Mouse (Mus musculus) cerebellum, adult (tissue): ENCODE results near the gene Kirrel.

ENCODE experiments used
- ATAC-seq: cut with Nextera tagmentation; 2 replicates; pipeline ENCODE4 v1.9.2; 2017; ENCODE audit warnings: mild to moderate bottlenecking, moderate library complexity, mixed read lengths; ENCODE audit not compliant: insufficient number of reproducible peaks, low FRiP score, low TSS enrichment

The Kirrel gene

GRCm38 (mm10) chr3:87093718-87094117, 80.8 kb downstream of the Kirrel start:
- no peak for ATAC-seq

DNA sequence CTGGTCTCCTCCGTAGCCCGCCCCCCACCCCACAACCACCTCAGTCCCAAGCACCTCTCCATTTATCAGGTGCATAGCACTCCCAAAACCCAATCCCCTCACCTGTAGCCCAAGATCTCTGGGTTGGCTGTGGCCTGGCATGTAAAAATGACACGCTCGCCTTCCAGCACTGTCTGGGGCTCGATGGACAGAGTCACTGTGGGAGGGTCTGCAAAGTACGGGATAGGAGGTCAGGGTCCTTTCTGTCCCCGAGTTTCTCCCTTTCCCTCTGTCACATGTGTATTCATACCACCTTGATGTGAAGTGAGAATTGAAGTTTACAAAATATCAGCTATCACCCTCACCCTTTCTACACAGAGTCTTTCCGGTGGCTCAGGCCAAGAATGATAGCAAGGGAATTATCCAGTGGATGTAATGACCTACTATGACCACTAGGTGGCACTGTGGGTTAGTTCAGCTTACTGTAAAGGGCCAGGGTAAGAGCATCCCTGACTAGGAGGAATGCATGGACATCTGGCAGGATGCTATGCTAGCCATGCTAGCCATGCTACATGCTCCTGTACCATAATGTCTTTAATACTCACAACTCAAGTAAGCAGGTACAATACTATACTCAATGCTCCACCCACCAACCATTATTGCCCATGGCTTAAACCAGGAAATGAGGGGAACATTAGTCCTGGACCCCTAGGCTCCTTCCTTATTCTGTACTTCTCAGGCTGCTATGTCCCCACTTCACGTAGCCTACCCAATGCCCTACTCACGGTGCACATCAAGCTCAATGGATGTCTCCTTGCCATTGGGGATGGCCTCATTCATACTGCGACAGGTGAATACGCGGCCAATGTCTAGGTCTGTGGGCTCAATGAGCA, 84.6 kb downstream of the Kirrel start:
- ATAC-seq: peak; percentile 47

- no peak for ATAC-seq
These were observed 87.4 kb downstream of the Kirrel start for GRCm38 (mm10) chr3:87087146-87087545.

GRCm38 (mm10) chr3:87082235-87082634, 92.3 kb downstream of the Kirrel start:
- no peak for ATAC-seq

- ATAC-seq: no peak
These were observed 94.8 kb downstream of the Kirrel start for GRCm38 (mm10) chr3:87079751-87080150.

DNA sequence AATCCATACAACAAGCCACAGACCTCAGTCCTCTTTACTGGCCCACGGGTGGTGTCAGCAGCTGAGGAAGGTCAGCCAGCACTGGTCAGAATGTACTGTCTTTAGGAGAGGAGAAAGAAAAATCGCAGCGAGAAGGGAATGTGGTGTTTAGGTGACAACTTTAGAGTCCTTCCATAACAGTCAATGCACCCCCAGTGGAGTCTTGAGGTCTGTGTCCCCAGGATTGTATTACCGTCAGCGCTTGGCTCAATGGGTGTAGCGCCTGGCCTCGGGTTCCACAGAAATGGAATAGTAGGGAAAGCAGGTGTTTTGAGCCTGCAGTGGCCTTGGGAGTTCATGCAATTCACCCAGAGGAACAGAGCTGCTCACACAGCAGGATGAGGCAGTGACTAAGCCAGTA, 95.2 kb downstream of the Kirrel start:
- ATAC-seq: no peak

DNA sequence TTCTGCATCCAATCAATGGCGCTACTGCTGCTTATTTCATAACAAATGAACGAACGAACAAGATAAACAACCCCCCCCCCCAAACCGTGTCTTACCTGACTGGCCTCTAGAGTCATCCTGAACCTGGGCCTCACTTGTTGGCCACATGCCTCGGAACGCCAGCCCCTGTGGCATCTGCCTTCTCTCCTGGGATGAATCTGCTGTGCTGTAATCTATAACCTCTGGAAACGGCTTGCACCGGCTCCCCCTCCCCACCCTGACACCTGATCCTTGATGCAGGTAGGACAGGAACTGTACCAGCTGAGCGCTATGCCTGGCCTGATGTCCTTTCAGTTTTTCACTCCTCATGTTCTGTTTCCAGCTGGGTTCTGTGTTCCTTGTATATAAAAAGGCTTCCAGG, 96.9 kb downstream of the Kirrel start:
- ATAC-seq: no peak

DNA sequence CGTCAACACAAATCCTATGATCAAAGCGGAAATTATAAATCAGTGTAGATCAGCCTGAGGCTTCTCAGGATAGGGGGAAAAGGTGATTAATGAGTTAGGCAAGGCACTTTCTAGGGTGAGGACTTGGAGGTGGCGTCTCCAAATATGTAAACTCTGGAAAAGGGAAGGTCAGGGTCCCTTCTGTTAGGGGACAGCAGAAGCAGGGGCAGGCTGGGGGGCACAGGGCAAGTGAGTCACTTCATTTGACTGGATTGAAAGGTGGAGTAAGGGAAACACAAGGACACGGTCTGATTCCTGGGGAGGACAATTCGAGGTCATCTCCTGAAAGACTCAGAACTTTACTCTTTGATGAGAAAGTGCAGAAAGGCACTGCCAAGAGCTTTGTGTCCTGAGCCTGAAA, 97.6 kb downstream of the Kirrel start:
- ATAC-seq: no peak

DNA sequence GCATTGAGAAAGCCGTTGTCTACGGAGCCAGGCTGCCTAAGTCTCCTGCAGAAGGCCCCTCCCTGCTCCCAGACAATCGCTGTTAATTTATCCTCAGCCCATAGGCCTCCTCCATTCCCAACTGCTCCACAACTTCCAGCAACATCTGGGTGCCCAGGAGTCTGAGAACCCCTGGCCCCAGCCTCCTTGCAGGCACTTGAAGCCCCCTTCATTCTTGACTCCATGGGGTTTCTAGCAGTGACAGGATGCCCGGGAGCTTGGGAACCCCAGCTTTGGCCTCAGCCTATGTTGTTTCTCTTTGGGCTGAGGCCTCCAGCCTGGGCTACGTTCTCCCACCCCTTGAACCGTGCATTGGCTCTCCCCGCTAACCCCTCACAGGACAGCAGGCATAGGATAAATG, 98.4 kb downstream of the Kirrel start:
- ATAC-seq: no peak

- no peak for ATAC-seq
These were observed 101.7 kb downstream of the Kirrel start for GRCm38 (mm10) chr3:87072612-87073515.

DNA sequence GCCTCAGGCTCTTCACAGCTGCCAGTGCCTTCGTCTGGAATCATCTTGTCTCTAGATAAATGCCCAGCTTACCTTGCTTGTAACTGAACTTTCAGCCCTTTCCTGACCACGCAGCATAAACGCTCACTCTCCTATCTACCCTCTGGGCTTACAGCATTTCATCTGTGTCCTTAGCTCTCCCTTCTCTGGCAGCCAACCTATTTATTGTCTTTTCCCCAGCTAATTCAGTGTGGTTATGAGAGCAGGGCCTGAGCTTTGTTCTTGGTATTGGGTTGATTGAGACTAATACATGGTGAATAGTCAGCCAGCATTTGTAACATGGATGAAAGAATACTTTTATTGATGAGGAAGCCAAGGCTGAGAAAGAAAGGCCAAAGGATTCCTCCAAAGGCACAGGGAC, 102.4 kb downstream of the Kirrel start:
- no peak for ATAC-seq

DNA sequence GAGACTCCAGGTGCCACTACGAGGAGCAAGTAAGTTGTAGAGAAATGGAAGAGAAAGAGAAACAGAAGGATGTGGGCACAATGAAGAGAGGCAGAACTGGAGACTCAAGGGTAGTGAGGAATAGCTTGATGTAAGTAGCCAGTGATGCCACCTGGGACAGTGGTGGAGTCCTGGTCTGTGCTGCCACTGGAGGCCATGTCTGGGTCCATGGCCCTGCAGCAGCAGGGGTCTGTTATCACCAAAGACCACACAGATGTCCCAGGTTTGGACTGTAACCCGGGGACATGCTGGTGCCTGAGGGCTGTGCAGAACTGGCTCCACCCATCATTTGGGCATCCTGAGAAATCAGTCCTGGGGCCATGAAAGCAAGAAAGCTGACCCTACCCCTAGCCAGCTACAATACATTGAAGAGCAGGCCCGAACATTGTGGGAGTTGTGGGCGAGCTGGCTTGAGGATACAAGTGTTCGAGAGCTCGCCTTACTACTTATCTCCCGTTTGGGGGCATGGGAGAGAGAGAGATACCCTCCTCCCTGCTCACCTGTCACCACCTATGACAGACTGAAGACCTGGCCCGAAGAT, 107.1 kb downstream of the Kirrel start:
- no peak for ATAC-seq

DNA sequence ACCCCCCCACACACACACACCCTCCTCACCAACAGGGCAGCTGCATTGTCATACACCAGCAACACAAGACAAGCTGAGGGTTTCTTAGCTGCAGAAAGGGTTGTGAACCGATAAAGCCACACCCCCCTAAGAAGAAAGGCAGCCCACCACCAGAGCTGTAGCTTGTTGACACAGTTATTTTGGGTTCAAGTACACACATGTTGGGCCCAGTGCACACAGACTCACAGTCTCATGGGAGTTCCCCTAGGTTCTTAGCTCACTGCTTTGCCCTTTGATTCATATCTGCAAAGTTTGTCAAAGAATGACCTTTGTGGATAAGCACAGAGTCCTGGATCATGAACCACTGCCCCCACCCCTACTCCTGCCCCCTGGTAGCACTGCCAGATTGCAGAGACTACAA, 120.6 kb downstream of the Kirrel start:
- ATAC-seq: no peak

DNA sequence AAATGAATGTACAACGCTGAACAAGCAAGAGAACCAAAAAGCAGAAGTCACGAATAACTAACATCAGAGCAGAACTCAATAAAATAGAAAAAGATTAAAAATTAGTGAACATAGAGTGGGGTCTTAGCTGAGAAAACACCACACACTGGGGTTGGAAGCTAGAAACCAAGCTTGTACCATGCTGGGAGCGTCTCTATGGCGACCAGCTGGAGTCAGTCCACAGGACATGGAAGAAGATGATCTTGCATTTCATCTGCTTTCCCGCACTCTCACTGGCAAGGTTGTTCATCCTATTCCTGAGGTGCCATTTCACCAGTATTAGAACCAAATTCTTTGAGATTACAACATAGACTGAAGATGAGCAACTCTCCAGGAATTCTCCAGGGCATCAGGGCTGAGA, 126.7 kb downstream of the Kirrel start:
- no peak for ATAC-seq

- no peak for ATAC-seq
These were observed 132.8 kb downstream of the Kirrel start for GRCm38 (mm10) chr3:87041733-87042132.

- no peak for ATAC-seq
These were observed 136.0 kb downstream of the Kirrel start for GRCm38 (mm10) chr3:87038500-87038899.

DNA sequence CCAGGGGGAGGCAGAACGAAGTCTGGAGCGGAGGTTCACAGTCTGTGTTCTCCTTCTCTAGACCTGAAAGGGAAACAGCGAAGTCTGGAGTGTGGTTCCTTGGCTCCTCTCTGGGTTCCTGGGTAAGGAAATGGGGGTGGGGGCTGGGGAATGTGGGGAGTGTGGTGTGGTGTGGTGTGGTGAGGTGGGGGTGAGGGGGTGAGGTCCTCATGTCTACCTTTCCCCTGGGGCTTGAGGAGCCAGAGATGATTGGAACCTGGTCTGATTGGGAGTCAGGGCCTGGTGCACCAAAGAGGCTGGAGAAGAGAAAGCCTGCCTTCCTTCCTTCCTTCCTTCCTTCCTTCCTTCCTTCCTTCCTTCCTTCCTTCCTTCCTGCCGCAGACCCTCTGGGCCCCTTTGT, 140.5 kb downstream of the Kirrel start:
- ATAC-seq: no peak

- 0 out of 2 replicates have a peak, but pooled peaks have one; percentile 42 for ATAC-seq
These were observed 141.2 kb downstream of the Kirrel start for GRCm38 (mm10) chr3:87033357-87033756.

DNA sequence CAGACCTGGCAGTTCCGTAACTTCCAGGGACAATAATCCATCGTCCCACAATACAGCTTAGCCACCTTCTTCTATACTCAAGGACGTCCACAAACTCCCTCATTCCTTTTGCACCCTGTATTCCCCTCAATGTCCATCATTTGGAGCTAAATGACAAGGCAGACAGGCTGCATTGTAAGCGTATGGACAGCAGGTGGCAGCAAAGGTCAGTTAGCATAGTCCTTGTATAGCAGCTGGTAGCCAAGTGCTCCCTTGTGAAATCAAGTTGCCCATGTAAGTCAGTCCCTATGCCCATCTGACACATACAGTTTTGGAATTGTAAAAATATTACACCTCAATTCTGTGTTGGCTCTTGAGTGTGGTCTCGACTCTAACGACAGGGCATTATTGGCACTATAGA, 143.7 kb downstream of the Kirrel start:
- peak; percentile 46 for ATAC-seq
